10 mouse cellular contexts compared by ENCODE assay signal in genomic region chr17:67473137-67473536, GRCm38 (mm10).
A peak's percentile ranks its signal among the peaks of the same experiment; 100 is the strongest.
DNase-seq lines count a peak whose midpoint lies in the region; ATAC-seq lines count a peak whose summit lies in the region.
"Had no signal": no experiment of that assay in that cellular context is flagged by ENCODE, and none has a peak within 500 bp of the region (broad histone marks: within the 10 kb centered on the region; RNA-seq: fewer than 3 reads in every experiment).

No protein-coding gene starts in this region.

- DNase-seq in heart, adult 18-20 months, result peak; percentile 72 to 90
- peak; percentile 77 for DNase-seq in forebrain, embryonic 14.5 days (ENCODE audit: low spot score)
- peak; percentile 65 to 81 for DNase-seq in left cerebral cortex, postnatal 25 days (ENCODE audit: low spot score in 2 of 2)
- peak; percentile 10 for DNase-seq in ovary, adult 18-20 months (ENCODE audit: low spot score)
- peak; percentile 53 for DNase-seq in urinary bladder, postnatal 25 days (ENCODE audit: low spot score)

- H3K9ac ChIP-seq in heart, embryonic 11.5 days (ENCODE audit: low read depth, low read length), result no peak overlapping the region
- no peak overlapping the region for H3K9ac ChIP-seq in forebrain, embryonic 14.5 days (ENCODE audit: low read length)
- H3K9ac ChIP-seq in intestine, embryonic 15.5 days, result no peak overlapping the region
- H3K9ac ChIP-seq: stomach, embryonic 15.5 days had no signal

- no peak for ATAC-seq in heart, embryonic 11.5 days (replicated peaks; ENCODE audit: insufficient number of reproducible peaks, low FRiP score, low TSS enrichment)
- ATAC-seq in forebrain, embryonic 14.5 days, result peak; percentile 29; the same call in 1 of the 2 replicates
- no peak for ATAC-seq in intestine, embryonic 15.5 days

- WGBS in heart, embryonic 11.5 days (ENCODE audit: insufficient replicate concordance), result 23% methylated on average over 2 of the region's 2 CpGs
- 20% methylated on average over 2 of the region's 2 CpGs for WGBS in forebrain, embryonic 14.5 days
- 6% methylated on average over 2 of the region's 2 CpGs for WGBS in intestine, embryonic 15.5 days

- no peak overlapping the region for H3K4me3 ChIP-seq in heart, embryonic 11.5 days (ENCODE audit: low read depth, low read length)
- no peak overlapping the region for H3K4me3 ChIP-seq in brown adipose tissue, adult 24 weeks (ENCODE audit: insufficient read depth, low read depth, low read length)
- H3K4me3 ChIP-seq in forebrain, embryonic 14.5 days (ENCODE audit: low read depth, low read length), result no peak overlapping the region
- no peak overlapping the region for H3K4me3 ChIP-seq in intestine, embryonic 15.5 days (replicated peaks)
- H3K4me3 ChIP-seq: stomach, embryonic 15.5 days had no signal

- no peaks in the 10 kb centered on the region for H3K9me3 ChIP-seq in heart, embryonic 11.5 days (replicated peaks; ENCODE audit: control insufficient read depth, low read length)
- H3K9me3 ChIP-seq in forebrain, embryonic 14.5 days (replicated peaks; ENCODE audit: control insufficient read depth, low read length), result no peaks in the 10 kb centered on the region
- H3K9me3 ChIP-seq in intestine, embryonic 15.5 days, result no peaks in the 10 kb centered on the region
- H3K9me3 ChIP-seq: stomach, embryonic 15.5 days had no signal

- no peak overlapping the region for H3K4me2 ChIP-seq in heart, embryonic 11.5 days
- H3K4me2 ChIP-seq in forebrain, embryonic 14.5 days (ENCODE audit: low read length), result no peak overlapping the region
- 0 out of 2 replicates have a peak overlapping the region, but pooled peaks have one; percentile 11 for H3K4me2 ChIP-seq in intestine, embryonic 15.5 days (replicated peaks)
- H3K4me2 ChIP-seq: stomach, embryonic 15.5 days had no signal

- no peaks in the 10 kb centered on the region for H3K4me1 ChIP-seq in heart, embryonic 11.5 days (ENCODE audit: control insufficient read depth, insufficient read depth, low read length)
- peaks cover 2% of the 10 kb centered on the region; the same call in 1 of the 2 replicates for H3K4me1 ChIP-seq in brown adipose tissue, adult 24 weeks (ENCODE audit: control insufficient read depth, insufficient read depth, insufficient read length, low read length)
- no peaks in the 10 kb centered on the region for H3K4me1 ChIP-seq in forebrain, embryonic 14.5 days (ENCODE audit: control insufficient read depth, insufficient read depth, low read length)
- H3K4me1 ChIP-seq in intestine, embryonic 15.5 days (replicated peaks), result no peaks in the 10 kb centered on the region
- H3K4me1 ChIP-seq: stomach, embryonic 15.5 days had no signal

- no peaks in the 10 kb centered on the region for H3K27me3 ChIP-seq in heart, embryonic 11.5 days (ENCODE audit: control insufficient read depth, insufficient read depth, low read length)
- H3K27me3 ChIP-seq in forebrain, embryonic 14.5 days (replicated peaks; ENCODE audit: control insufficient read depth, insufficient read depth, low read length), result no peaks in the 10 kb centered on the region
- H3K27me3 ChIP-seq in intestine, embryonic 15.5 days (replicated peaks), result no peaks in the 10 kb centered on the region
- H3K27me3 ChIP-seq: CH12.LX; stomach, embryonic 15.5 days had no signal

- no peaks in the 10 kb centered on the region for H3K36me3 ChIP-seq in heart, embryonic 11.5 days (ENCODE audit: control insufficient read depth, insufficient read depth, low read length)
- no peaks in the 10 kb centered on the region for H3K36me3 ChIP-seq in forebrain, embryonic 14.5 days (ENCODE audit: control insufficient read depth, insufficient read depth, low read length)
- H3K36me3 ChIP-seq in intestine, embryonic 15.5 days, result no peaks in the 10 kb centered on the region
- H3K36me3 ChIP-seq: stomach, embryonic 15.5 days had no signal

- H3K27ac ChIP-seq in heart, embryonic 11.5 days (ENCODE audit: low read depth, low read length), result no peak overlapping the region
- 0 out of 2 replicates have a peak overlapping the region, but pooled peaks have one; percentile 56 for H3K27ac ChIP-seq in brown adipose tissue, adult 24 weeks (replicated peaks; ENCODE audit: low read depth, low read length)
- H3K27ac ChIP-seq in forebrain, embryonic 14.5 days (ENCODE audit: low read depth, low read length), result no peak overlapping the region
- no peak overlapping the region for H3K27ac ChIP-seq in intestine, embryonic 15.5 days
- H3K27ac ChIP-seq: stomach, embryonic 15.5 days had no signal

- intact Hi-C loops in left cerebral cortex, postnatal 25 days (cut with DNase I), result loop anchor here (1.0 to 10.0 kb wide), 5 partner anchors 114 to 896 kb away; partner anchors contain the start of gene Ptprm

Comparison
In these comparisons a context has a peak if more than half of its experiments do, and no peak if none do; other contexts are left out.
1. DNase-seq: peak in every context shown above with its lines; median percentile 81 in heart, adult 18-20 months; 77 in forebrain, embryonic 14.5 days; 73 in left cerebral cortex, postnatal 25 days; 53 in urinary bladder, postnatal 25 days; 10 in ovary, adult 18-20 months.